Comparison of ENCODE assay signal across 20 mouse cellular contexts in the genomic region with DNA sequence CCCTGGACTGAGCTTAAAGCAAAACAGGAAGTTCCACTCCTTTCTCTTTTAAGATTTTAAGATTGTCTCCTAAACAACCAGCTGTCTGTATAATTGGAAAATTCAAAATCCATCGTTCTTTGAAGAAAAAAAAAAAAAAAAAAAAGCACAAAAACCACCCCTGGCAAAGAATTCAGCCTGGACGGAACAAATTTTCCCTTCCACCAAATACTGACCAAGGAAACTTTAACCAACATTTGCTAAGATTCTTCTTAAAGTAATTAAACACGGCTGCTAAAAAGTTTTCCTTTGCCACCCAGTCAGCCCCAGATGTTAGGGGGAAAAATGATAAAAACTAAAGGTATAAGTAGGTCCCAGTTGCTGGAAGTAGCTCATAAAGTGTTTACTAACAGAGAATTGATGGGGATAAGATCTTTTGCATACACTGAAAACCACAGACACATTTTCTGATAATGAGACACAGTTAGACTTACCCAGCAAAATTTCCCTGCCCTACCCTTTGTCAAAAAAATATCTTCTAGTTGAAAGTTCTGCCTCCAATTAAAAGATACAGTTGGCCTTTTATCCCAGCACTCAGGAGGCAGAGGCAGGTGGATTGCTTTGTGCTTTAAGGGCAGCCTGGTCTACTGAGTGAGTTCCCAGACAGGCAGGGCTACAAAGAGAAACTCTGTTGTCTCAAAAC. TPM values are rescaled to one million over a fixed set of nuclear protein-coding genes. Genes with fewer than 3 reads are reported as not detected.
DNase-seq lines count a peak whose midpoint lies in the region; ATAC-seq and TF ChIP-seq lines count a peak whose summit lies in the region.
"Had no signal": no experiment of that assay in that cellular context is flagged by ENCODE, and none has a peak within 500 bp of the region (broad histone marks: within the 10 kb centered on the region; RNA-seq: fewer than 3 reads in every experiment).

No protein-coding gene starts in this region.

- TF ChIP-seq POLR2A in cerebellum, adult 2 months (IDR thresholded peaks at IDR 0.05; ENCODE audit: borderline replicate concordance, insufficient read depth, low read length): no peak

- no peaks in the 10 kb centered on the region for H3K27me3 ChIP-seq in liver, embryonic 11.5 days (replicated peaks; ENCODE audit: control insufficient read depth, insufficient read depth, low read length)
- no peaks in the 10 kb centered on the region for H3K27me3 ChIP-seq in liver, embryonic 12.5 days (replicated peaks)
- no peaks in the 10 kb centered on the region for H3K27me3 ChIP-seq in cerebellum, adult 2 months (ENCODE audit: control insufficient read depth, insufficient read depth, low read length)
- H3K27me3 ChIP-seq: forebrain, embryonic 13.5 days; hindbrain, embryonic 13.5 days; Patski; stomach, embryonic 15.5 days had no signal

- peaks cover 2% of the 10 kb centered on the region; the same call in 1 of the 2 replicates for H3K9me3 ChIP-seq in liver, embryonic 11.5 days (ENCODE audit: control insufficient read depth, low read length)
- no peaks in the 10 kb centered on the region for H3K9me3 ChIP-seq in liver, embryonic 12.5 days (replicated peaks)
- H3K9me3 ChIP-seq: forebrain, embryonic 13.5 days; hindbrain, embryonic 13.5 days; stomach, embryonic 15.5 days had no signal

- H3K36me3 ChIP-seq in liver, embryonic 11.5 days (ENCODE audit: control insufficient read depth, insufficient read depth, low read length): no peaks in the 10 kb centered on the region
- H3K36me3 ChIP-seq in liver, embryonic 12.5 days: no peaks in the 10 kb centered on the region
- H3K36me3 ChIP-seq: hindbrain, embryonic 13.5 days; stomach, embryonic 15.5 days had no signal

- peaks cover 17% of the 10 kb centered on the region for H3K4me1 ChIP-seq in liver, embryonic 11.5 days (replicated peaks; ENCODE audit: control insufficient read depth, insufficient read depth, low read length)
- peaks cover 49% of the 10 kb centered on the region for H3K4me1 ChIP-seq in liver, embryonic 12.5 days
- H3K4me1 ChIP-seq in cerebellum, adult 2 months (ENCODE audit: control insufficient read depth, insufficient read depth, low read length): no peaks in the 10 kb centered on the region
- H3K4me1 ChIP-seq: forebrain, embryonic 13.5 days; stomach, embryonic 15.5 days had no signal

- DNase-seq in adrenal gland, postnatal 14 days: peak; percentile 0
- no peak for DNase-seq in adrenal gland, postnatal 36 days
- DNase-seq in liver, embryonic 11.5 days (ENCODE audit: low spot score): no peak
- DNase-seq in cerebellum, adult 2 months: no peak
- DNase-seq in frontal cortex, postnatal 25 days (ENCODE audit: low spot score in 2 of 2): no peak
- DNase-seq: adrenal gland, postnatal 10 days; cerebellum, adult 18-20 months; cerebellum, postnatal 36 days; heart, postnatal 10 days; kidney, adult 9 months; lung, adult 18-20 months; spleen, adult 18-20 months had no signal

- ATAC-seq in liver, embryonic 11.5 days (replicated peaks; ENCODE audit: low FRiP score): 0 out of 2 replicates have a peak, but pooled peaks have one; percentile 10
- no peak for ATAC-seq in liver, embryonic 12.5 days
- peak; percentile 8 for ATAC-seq in activated CD4-positive, CD25-positive, alpha-beta regulatory T cell, adult 4 months
- 0 out of 2 replicates have a peak, but pooled peaks have one; percentile 37 for ATAC-seq in megakaryocyte-erythroid progenitor cell, adult 5-6 weeks (replicated peaks; ENCODE audit: low FRiP score, low TSS enrichment, poor library complexity, severe bottlenecking)
- ATAC-seq: forebrain, embryonic 13.5 days; Patski had no signal

- H3K4me2 ChIP-seq in liver, embryonic 11.5 days: no peak overlapping the region
- H3K4me2 ChIP-seq in liver, embryonic 12.5 days: no peak overlapping the region
- H3K4me2 ChIP-seq: forebrain, embryonic 13.5 days; heart, embryonic 11.5 days; hindbrain, embryonic 13.5 days; stomach, embryonic 15.5 days had no signal

- H3K27ac ChIP-seq in liver, embryonic 11.5 days (ENCODE audit: low read depth, low read length): no peak overlapping the region
- no peak overlapping the region for H3K27ac ChIP-seq in liver, embryonic 12.5 days
- no peak overlapping the region for H3K27ac ChIP-seq in cerebellum, adult 2 months (ENCODE audit: insufficient read depth, low read length)
- H3K27ac ChIP-seq: forebrain, embryonic 13.5 days; hindbrain, embryonic 13.5 days; stomach, embryonic 15.5 days had no signal

- H3K4me3 ChIP-seq in liver, embryonic 11.5 days (ENCODE audit: low read depth, low read length): no peak overlapping the region
- no peak overlapping the region for H3K4me3 ChIP-seq in liver, embryonic 12.5 days
- H3K4me3 ChIP-seq in cerebellum, adult 2 months (replicated peaks; ENCODE audit: insufficient read depth, low read depth, low read length): no peak overlapping the region
- H3K4me3 ChIP-seq: forebrain, embryonic 13.5 days; hindbrain, embryonic 13.5 days; stomach, embryonic 15.5 days had no signal

- H3K9ac ChIP-seq in liver, embryonic 11.5 days (ENCODE audit: low read depth, low read length): no peak overlapping the region
- H3K9ac ChIP-seq in liver, embryonic 12.5 days: no peak overlapping the region
- H3K9ac ChIP-seq: forebrain, embryonic 13.5 days; hindbrain, embryonic 13.5 days; stomach, embryonic 15.5 days had no signal

- no peak for TF ChIP-seq CTCF in cerebellum, adult 2 months (IDR thresholded peaks at IDR 0.05; ENCODE audit: borderline replicate concordance, insufficient read depth, low read depth, low read length)

- 45% methylated on average over 3 of the region's 3 CpGs for WGBS in liver, embryonic 11.5 days
- 40% methylated on average over 3 of the region's 3 CpGs for WGBS in liver, embryonic 12.5 days (ENCODE audit: insufficient replicate concordance)
- 56% methylated on average over 3 of the region's 3 CpGs for WGBS in cerebellum, adult 2 months

RNA-seq across cellular contexts. Expression of a gene that starts 54.3 kb away (rescaled TPM):
- total RNA-seq in adrenal gland, postnatal 14 days (2021): 12.5 and 14.3 TPM in 2 replicates
- 10 to 100 TPM; 11.5 to 15.1 TPM for total RNA-seq in adrenal gland, postnatal 36 days (2021)
- polyA plus RNA-seq in liver, embryonic 11.5 days (2014; fragmentation: Nextera tagmentation; extraction: Ambion mirVana): 11.6 and 12.9 TPM in 2 replicates
- polyA plus RNA-seq in liver, embryonic 12.5 days (2016; fragmentation: Nextera tagmentation; extraction: Ambion mirVana): 12.1 and 12.2 TPM in 2 replicates
- 10 to 100 TPM; 10.6 to 18.5 TPM for polyA plus RNA-seq in activated CD4-positive, CD25-positive, alpha-beta regulatory T cell, adult 4 months (2017; shearing (Covaris generic))
- total RNA-seq in megakaryocyte-erythroid progenitor cell, adult 5-6 weeks (2014; fragmentation: Nextera tagmentation): 4.5 and 5.9 TPM in 2 replicates
- 4.0 and 4.3 TPM in 2 replicates for total RNA-seq in megakaryocyte-erythroid progenitor cell, adult 5-6 weeks (2017)
- 8.9 and 9.6 TPM in 2 replicates for polyA plus RNA-seq in cerebellum, adult 2 months (2012; rRNA removed)
